Mouse (Mus musculus): ENCODE measurements at regions not wholly inside any gene's neighbourhood (a gene's known extent, or its start where the extent isn't known, plus 50 kb on each side); places are given as distances from the start of the nearest gene placed in this dataset.

DNA sequence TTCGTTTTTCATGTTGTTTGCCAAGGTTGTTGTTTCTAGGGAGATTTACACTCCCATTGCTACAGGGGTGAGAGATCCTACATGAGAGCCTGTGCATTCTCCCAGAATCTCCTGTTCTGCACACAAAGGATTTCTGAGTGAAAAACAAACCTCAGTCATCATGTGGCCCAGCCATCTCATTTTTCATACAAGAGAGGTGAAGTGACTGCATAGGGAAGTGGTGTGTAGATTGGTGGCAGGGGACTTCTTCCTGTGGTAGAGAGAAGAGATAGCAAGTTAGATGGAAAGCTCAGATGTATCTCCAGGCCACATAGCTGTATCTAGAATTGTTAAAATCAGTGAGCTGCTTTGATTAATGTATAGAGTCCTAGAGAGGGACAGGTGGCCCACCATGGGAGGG lies 72.9 kb upstream of the Mkln1 start:
- no peak for DNase-seq
- intact Hi-C loops (cut with DNase I) = no loop called here

DNA sequence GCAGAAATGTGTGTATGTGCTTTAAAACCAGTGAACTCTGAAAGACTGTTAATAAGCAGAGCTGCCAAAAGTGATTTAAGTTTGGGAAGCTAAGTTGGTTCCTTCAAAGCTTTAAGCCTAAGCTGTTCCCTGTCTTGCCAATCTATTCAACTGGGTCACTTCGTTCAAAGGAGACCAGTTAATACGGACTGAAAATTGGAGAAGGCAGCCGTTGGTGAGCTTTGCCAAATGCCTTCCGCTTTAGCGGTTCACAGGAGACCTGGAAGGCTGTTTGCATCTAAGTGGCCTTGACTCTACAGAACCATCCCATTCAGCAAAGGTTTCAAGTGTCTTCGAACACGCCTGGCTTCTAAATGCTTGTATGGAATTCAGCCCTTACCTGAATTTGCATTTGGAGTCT lies 68.2 kb upstream of the Mkln1 start:
- intact Hi-C loops (cut with DNase I) = no loop called here
- DNase-seq = peak; percentile 23

DNA sequence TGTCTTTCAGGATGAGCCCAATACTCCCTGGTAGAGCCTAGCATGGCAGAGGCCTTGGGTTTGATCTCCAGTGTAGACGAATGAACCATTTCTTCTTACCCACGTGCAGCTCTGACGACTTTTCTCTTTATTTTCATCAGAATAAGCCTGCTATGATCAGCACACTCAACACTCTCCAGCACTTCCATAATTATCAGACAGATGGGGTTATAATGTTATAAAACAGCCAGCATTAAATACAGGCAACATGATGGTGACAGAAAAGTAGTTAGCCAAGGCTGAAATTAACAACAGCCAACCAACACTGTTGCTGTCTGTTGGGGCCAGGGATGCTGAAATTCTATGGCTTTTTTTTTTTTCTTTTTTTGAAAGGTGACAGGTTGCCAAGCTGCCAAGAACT lies 67.7 kb upstream of the Mkln1 start:
- DNase-seq = no peak
- intact Hi-C loops (cut with DNase I) = no loop called here

DNA sequence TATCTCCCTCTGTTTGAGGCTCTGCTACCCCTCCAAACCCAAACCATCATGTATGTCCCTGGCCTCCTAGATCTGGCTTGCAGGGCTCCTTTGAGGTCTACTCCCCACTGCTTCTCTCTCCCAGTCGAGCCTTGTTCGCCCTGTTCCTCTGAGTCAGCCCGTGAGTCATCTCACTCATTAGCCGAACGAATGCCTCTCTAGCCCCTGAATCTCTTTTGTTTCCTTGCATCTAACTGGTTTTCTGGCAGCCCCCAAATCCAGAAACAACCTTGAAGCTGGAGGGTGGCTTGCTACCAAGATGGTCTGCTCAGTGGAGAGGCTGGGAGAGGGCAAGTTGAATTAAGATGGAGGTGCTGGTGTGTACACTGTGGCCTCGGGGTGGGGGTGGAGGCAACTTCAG lies 66.3 kb upstream of the Mkln1 start:
- no peak for DNase-seq
- intact Hi-C loops (cut with DNase I) = no loop called here

DNA sequence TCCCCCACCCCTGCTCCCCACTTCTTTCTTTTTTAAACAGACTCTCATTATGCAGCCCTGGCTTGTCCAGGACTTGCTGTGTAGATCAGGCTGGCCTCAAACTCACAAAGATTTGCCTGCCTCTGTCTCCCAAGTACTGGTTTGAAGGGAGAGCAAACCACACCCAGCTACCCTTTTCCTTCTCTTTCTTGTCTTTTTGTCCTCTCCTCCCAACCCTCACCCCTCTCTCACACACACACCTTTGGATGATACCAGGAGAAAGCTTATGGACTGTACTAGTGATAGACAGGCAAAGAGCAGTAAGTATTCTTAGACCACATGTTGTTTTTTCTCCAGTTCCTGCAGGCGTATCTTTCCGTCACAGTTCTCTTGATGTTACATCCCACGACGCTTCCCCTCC lies 65.8 kb upstream of the Mkln1 start:
- intact Hi-C loops (cut with DNase I) = no loop called here
- no peak for DNase-seq

DNA sequence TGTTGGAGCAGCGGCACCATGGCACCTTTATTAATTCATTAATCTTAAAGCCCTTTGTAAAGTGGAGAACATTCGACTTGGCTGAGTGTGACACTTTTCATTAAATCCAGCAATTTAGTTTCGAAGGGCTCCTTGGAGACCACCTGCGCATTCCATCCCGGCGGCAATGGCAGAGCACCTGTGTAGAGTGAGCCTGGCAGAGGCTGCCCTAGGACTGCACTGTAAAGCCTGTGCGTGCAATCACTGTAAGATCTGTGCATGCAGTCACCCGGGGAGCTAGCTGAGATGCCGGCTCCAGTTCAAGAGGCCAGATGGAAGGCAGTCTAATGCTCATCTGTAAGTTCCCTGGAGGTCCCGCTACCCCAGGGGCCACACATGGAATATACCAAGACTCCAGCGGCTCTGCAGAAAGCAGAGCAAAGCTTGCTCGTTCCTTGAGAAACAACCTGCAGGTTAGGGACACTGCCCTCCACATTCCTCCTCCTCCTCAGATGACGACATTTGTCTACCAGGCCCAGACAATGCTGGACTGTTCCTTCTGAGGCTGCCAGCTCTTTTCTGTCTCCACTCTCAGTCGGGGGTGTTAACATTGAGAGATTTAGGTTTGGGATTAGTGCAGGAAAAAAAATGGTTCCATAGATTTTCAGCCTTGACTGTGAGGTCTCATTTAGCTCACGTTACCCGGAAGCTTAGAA lies 65.2 kb upstream of the Mkln1 start:
- intact Hi-C loops (cut with DNase I) = no loop called here

DNA sequence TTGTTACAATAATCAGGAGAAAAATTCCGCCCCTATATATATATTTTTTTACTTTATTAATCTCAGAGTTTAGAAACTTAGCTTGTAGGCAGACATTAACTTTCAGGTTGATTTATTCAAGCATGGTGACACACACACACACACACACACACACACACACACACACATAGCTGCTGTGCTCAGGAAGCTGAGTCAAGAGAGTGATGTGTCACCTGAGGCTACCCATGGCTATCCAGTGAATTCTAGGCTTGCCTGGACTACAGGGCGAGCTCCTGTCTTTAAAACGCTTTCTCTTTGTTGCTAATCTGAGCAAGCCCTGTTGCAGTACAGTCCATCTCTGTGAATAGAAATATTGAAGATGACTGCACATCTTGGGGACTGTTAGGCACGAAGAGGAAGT lies 64.4 kb upstream of the Mkln1 start:
- no peak for DNase-seq
- intact Hi-C loops (cut with DNase I) = no loop called here

More for the DNA sequence above, 65.2 kb upstream of the Mkln1 start:
- DNase-seq = peak; percentile 20

DNA sequence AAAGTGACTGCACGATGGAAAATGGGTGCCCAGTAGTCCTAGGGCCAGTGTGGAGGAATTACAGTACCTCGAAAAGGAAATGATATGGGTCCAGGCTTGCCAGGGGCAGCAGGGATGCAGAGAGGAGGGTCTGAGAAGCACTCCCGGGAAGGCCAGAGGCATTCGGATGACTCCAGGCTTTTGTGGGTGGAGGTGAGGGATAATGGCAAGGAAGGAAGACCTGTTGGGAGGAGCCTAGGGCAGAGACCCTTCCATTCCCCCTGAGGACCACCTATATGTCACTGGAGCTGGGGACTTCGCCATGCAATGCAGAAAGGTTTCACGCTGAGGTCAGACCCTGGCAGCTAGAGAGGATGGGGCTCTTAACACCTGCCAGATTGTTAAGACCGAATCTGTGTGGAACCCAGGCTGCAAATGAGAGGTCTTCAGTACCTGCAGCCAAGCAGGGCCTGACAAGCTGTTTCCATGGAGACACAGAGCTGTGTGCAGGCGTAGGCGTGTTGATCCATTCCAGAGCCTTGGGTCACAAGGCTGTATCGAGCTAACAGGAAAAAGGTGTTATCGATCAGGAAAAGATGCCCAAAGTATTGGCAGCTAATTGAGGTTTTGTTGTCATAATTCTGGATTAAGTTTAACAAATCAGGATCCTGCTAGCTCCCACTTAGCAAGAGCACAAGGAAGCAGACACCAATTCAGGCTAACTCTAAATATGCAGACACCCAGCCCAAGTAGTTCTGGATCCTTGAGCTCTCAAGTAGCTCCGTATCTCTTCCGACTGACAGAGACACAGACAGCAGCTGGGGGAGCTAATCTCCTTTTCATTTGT lies 59.2 kb upstream of the Mkln1 start:
- intact Hi-C loops (cut with DNase I) = no loop called here
- peak; percentile 14 for DNase-seq

DNA sequence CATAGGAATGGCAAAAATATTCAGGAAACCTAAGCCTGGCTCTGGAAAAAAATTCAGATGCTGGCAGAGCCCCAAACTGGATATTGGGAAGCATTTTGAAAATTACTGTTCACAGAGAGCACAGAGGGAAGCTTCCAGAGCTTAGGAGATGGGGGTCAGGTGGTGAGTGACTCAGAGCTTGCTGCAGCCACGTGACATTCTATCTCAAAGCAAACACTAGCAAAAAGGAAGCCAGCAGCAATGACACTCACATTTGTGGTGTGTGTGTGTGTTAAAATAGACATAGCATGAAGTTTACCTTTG lies 58.6 kb upstream of the Mkln1 start:
- intact Hi-C loops (cut with DNase I) = no loop called here
- no peak for DNase-seq

DNA sequence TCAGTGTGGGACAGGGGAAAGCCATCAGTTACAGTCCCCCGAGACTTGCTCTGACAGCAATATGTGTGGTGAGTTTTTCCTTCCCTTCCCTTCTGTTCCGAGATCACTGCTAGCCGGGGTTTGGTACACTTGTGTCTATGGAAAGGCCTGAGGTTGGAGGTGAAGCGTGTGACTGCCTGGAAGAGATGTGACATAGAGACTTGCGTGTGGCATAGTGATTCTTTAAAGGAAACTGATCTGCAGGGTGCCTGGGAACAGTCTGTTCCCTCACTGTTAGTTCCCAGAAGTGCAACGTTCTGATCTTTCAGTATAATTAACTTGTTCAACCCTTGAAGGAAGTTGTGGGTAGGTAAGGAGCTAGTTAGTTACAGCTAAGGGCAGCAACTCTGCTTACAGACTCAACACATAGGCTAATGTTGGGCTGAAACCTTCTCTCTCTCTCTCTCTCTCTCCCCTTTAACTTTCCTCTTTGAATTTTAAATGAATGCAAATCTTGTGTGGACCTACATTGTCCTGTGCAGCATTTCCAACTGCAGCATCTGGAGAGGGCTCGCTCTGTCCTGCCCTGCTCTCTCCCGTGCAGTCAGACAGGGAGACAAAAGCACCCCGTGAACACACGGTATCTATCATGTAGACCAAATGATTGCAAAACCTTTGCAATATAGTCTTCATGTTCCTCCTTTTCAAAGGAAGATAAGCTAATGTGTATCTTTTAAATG lies 53.0 kb upstream of the Mkln1 start:
- no peak for DNase-seq
- intact Hi-C loops (cut with DNase I) = no loop called here

DNA sequence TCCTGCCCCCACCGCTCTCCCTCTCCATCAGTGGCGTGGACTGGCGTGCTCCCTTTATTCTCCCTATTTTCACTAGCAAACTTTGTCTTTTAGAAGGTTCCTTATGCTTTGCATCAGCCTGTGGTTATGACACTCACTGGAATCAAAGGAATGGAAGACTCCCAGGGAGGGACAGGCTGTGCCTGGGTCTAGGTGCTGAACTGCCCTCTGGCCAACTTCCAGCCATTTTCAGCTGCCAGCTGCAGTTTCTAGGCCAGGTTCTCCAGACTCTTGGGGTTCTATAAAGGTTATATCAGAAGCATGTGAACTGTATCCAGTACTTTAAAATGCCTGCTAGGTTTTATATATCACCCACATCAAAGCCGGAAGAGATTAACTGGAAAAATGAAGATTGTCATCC lies 50.2 kb upstream of the Mkln1 start:
- no peak for DNase-seq
- intact Hi-C loops (cut with DNase I) = no loop called here

Small RNAs in the stretch of these regions (microRNA-seq; reads per million reads assigned to microRNA genes)
- gene Mir29a (293 reads per million, percentile 62 among the genes with 10 or more reads in this experiment), gene Mir29b-1 (13.5 reads per million, percentile 31 among the genes with 10 or more reads in this experiment)

Measured in left cerebral cortex, postnatal 4 days (tissue).